Mouse (Mus musculus): ENCODE measurements around the gene Cd59b. TPM values are rescaled to one million over a fixed set of nuclear protein-coding genes. Genes with fewer than 3 reads are reported as not detected.
A peak's percentile ranks its signal among the peaks of the same experiment; 100 is the strongest.
"Not testable (repeated sequence)": the region's sequence is repeated elsewhere in the genome, so short reads cannot be mapped to it uniquely, and the experiment has no call there.

The Cd59b gene
- polyA plus RNA-seq, 1 experiment: 4.0 TPM

GRCm38 (mm10) chr2:104062665-104063064 is 7.0 kb upstream of the Cd59b start:
- peak in 1 of 2 experiments; percentile 19 for DNase-seq (ENCODE audit: extremely low spot score in 1 of 2, low spot score in 1 of 2)

DNA sequence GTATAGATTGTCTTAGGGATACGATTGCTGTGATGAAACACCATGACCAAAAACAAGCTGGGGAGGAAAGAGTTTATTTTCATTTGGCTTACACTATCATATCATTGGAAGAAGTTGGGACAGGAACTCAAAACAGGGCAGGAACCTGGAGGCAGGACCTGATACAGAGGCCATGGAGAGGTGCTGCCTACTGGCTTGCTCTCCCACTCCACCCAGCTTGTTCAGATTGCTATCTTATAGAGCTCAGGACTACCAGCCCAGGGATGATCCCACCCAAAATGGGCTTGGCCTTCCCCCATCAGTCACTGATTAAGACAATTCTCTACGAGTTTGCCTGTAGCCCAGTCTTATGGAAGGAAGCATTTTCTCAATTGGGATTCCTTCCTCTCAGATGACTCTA is 5.5 kb upstream of the Cd59b start:
- DNase-seq (ENCODE audit: extremely low spot score in 1 of 2, low spot score in 1 of 2): no peak

DNA sequence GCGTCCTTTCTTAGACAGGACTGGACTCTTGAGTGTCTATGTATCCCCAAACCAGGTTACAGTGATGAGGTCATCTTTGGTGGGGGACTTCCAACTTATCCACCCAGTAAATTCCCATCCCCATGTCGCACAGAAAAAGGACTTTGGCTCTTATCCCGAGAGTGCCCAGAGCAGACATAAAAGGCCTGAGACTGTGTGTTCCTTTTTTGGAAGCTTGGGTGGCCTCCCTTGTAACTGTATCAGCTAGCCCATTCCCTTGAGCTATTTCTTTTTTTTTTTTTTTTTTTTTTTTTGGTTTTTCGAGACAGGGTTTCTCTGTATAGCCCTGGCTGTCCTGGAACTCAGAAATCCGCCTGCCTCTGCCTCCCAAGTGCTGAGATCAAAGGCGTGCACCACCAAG is 4.1 kb upstream of the Cd59b start, which contains the start of gene Gm10912:
Gm10912 (plus strand) TSS at position 301 of the 400 bp plus-strand sequence.
- DNase-seq (ENCODE audit: extremely low spot score in 1 of 2, low spot score in 1 of 2): not testable (repeated sequence)

GRCm38 (mm10) chr2:104068450-104068849 is 1.2 kb upstream of the Cd59b start, which contains the start of gene Gm10799:
Gene Gm10799, minus strand, starts transcription at chr2:104068550.
- DNase-seq (ENCODE audit: extremely low spot score in 1 of 2, low spot score in 1 of 2): not testable (repeated sequence)

DNA sequence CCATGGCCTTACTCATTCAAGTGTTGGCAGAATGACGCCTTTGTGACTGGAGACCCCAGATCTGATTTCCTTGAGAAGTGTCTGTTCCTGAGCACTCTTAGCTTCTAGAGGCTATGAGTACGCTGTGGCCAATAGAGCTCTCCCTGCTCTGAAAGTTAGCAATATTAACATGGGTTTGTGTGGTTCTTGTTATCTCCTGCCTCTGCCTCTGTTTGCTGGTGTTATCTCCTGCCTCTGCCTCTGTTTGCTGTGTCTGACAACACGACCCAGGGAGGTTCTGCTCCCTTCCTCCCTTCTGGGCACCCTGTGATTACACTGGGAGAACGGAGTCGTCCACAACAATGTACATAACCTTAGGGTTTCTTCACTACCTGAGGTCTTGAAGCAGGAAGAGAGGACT is 8.6 kb downstream of the Cd59b start:
- DNase-seq (ENCODE audit: extremely low spot score in 1 of 2, low spot score in 1 of 2): not testable (repeated sequence)

DNA sequence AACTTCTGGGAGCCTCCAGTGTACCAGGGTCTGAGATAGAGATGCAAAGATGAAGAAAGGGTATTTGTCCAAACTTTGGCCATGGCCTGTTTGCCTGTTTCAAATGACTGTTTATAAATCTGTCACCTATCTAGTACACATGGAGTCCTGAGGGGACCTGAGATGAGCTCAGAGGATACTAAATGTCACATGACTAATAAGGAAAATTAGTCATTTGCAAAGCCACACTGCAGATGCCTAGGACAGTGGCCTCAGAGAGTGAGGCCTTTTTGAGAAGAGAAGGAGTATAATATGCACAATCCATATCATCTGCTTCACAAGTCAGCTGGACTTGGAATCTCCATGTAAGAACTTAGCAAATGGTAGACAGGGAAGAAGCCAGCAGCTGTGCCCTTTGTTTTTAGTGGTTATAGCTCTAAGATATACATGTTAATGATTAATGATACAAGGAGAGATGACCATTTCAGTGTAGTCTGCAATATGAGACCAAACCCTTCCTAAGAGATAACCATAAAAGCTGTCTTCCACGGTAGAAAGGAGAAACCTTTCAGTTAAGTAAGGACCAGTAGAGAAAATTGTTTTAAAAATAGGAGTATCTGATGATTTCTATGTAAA is 11.9 kb downstream of the Cd59b start:
- DNase-seq (ENCODE audit: extremely low spot score in 1 of 2, low spot score in 1 of 2): not testable (repeated sequence)

DNA sequence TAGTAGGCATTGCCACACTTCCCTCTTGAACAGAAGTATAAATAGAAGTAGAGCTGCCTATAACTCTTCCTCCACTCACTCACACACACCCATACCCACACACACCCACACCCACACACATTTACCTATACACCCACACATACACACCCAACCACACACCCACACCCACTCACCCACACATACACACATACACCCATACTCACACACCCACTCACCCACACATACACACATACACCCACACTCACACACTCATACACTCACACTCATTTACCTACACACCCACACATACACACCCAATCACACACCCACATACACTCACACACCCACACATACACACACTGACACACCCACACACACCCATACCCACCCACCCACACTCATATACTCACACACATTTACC is 12.8 kb downstream of the Cd59b start:
- DNase-seq (ENCODE audit: extremely low spot score in 1 of 2, low spot score in 1 of 2): no peak

DNA sequence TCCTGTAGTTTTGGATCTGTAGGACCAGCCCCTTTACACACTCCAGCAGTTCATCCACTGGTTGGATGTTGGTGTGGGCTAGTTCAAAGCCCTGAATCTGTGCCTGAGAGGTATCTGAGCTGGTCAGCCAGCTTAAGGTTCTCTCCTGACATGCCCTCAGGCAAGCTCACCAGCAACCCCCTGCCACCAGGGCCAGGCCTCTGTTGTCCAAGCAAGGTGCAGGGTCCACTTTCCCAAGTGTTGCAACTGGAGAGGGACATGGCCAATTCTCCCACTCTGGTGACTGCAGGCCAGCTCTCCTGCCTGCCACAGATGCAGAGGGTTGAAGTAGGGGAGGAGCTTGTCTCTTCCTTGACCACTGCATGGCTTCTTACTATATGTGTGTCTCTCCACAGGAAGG is 14.4 kb downstream of the Cd59b start:
- not testable (repeated sequence) for DNase-seq (ENCODE audit: extremely low spot score in 1 of 2, low spot score in 1 of 2)

GRCm38 (mm10) chr2:104087562-104087961 is 17.9 kb downstream of the Cd59b start:
- DNase-seq (ENCODE audit: extremely low spot score in 1 of 2, low spot score in 1 of 2): not testable (repeated sequence)

- DNase-seq (ENCODE audit: extremely low spot score in 1 of 2, low spot score in 1 of 2): no peak
Measured at GRCm38 (mm10) chr2:104093305-104093704, 23.7 kb downstream of the Cd59b start.

DNA sequence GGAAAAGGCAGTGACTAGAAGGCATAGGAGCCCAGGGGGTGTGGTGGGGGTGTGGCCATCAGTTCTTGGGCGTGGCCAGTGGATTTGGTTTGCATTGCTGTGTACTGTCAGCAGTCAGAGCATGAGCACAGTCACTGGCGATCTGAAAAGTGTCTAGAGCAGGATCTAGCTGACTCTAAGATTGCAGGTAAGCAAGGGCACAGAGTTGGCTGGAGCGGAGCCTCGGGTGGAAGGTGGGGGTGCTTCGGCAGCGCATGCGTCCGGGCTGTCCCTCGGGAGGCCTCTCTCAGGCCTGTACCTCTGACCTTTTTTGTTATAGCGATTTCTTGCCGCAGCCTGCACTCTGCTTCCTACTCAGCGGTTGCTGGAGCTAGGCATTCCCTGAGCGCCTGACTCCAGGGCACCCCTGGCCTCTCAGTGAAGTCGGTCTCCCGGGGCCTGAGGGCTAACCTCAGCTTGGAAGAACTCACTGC is 26.1 kb downstream of the Cd59b start, which contains the start of gene Cd59a:
Cd59a (plus strand) TSS at position 61 of the 473 bp plus-strand sequence.
- peak in 1 of 2 experiments; percentile 56 for DNase-seq (ENCODE audit: extremely low spot score in 1 of 2, low spot score in 1 of 2)

- DNase-seq (ENCODE audit: extremely low spot score in 1 of 2, low spot score in 1 of 2): no peak
Measured at GRCm38 (mm10) chr2:104096256-104096655, 26.6 kb downstream of the Cd59b start.

GRCm38 (mm10) chr2:104096796-104097195 is 27.1 kb downstream of the Cd59b start:
- not testable (repeated sequence) for DNase-seq (ENCODE audit: extremely low spot score in 1 of 2, low spot score in 1 of 2)

DNA sequence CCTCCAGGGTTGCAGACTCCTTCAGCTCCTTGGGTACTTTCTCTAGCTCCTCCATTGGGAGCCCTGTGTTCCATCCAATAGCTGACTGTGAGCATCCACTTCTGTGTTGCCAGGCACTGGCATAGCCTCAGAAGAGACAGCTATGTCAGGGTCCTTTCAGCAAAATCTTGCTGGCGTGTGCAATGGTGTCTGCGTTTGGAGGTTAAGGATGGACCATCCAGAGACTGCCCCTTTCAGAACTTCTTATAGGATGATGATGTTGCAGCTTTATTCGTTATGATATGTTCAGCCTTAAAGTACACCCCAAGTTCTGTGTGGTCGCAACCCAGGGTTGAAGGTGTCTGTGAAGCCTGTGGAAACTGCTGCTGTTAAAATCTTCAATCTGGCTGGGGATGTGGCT is 27.7 kb downstream of the Cd59b start:
- not testable (repeated sequence) for DNase-seq (ENCODE audit: extremely low spot score in 1 of 2, low spot score in 1 of 2)

DNA sequence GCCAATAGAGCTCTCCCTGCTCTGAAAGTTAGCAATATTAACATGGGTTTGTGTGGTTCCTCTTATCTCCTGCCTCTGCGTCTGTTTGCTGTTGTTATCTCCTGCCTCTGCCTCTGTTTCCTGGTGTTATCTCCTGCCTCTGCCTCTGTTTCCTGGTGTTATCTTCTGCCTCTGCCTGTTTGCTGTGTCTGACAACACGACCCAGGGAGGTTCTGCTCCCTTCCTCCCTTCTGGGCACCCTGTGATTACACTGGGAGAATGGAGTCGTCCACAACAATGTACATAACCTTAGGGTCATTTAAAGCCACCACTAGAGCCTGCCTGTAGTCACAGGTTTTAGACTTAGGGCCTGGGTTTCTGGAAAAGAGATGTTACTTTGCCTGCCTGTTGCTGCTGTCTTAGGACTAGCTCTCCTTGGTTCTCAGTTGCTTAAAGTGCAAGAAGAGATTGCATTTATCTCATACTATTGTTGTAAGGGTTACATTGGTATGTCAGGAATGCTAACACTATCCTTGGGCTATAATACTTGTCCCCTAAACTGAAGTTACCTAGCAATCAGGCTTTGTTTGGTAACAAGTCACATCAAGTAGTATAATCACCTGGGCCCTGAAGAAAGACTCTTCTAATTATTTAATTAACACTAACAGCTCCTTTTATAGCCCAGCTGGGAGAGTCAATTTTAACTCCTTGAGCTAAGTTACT is 29.0 kb downstream of the Cd59b start:
- no peak for DNase-seq (ENCODE audit: extremely low spot score in 1 of 2, low spot score in 1 of 2)

GRCm38 (mm10) chr2:104099231-104099585 is 29.6 kb downstream of the Cd59b start:
- DNase-seq (ENCODE audit: extremely low spot score in 1 of 2, low spot score in 1 of 2): no peak

DNA sequence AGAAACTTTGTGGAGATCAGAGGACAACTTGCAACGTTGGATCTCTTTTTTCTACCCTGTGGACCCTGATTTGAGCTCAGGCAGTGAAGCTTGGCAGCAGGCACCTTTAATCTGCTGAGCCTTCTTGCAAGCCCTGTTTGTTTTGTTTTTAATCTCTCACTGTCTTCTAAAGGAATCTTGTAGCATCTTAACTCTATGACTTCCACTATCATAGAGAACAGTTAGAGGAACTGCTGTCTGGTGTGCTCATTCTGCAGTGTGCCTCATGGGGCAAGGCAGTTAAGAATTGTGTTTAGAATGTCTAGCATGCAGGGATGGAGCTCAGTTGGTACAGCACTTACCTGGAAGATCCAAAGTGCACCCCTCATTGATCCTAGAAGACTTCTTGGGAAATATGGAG is 30.3 kb downstream of the Cd59b start:
- no peak for DNase-seq (ENCODE audit: extremely low spot score in 1 of 2, low spot score in 1 of 2)

GRCm38 (mm10) chr2:104104800-104105199 is 35.2 kb downstream of the Cd59b start:
- no peak for DNase-seq (ENCODE audit: extremely low spot score in 1 of 2, low spot score in 1 of 2)

GRCm38 (mm10) chr2:104109021-104109420 is 39.4 kb downstream of the Cd59b start:
- not testable (repeated sequence) for DNase-seq (ENCODE audit: extremely low spot score in 1 of 2, low spot score in 1 of 2)

GRCm38 (mm10) chr2:104109528-104109927 is 39.9 kb downstream of the Cd59b start:
- DNase-seq (ENCODE audit: extremely low spot score in 1 of 2, low spot score in 1 of 2): no peak

DNA sequence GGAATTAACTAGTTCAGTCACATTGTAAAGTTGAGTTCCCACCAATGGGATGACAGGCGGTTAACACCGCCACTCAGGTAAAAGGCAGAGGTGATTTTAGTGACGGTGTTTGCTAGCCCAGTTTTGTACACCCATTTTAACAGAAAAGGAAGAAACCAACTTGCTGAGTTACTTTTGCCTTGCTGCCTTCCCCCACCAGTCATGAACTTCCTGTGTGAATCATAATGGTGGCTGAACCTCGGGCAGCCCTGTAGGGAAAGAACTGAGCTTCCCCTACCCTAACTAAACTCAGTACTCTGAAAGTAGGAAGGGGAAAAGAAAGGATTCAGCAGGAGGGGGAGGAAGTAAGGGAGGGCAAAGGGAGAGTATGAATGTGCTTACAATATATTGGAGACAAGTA is 40.4 kb downstream of the Cd59b start:
- DNase-seq (ENCODE audit: extremely low spot score in 1 of 2, low spot score in 1 of 2): no peak
